ENCODE assay signal across 15 mouse cellular contexts in genomic region chr3:117728136-117728535, GRCm38 (mm10).
A peak's percentile ranks its signal among the peaks of the same experiment; 100 is the strongest.
DNase-seq lines count a peak whose midpoint lies in the region; ATAC-seq and TF ChIP-seq lines count a peak whose summit lies in the region.
"Had no signal": no experiment of that assay in that cellular context is flagged by ENCODE, and none has a peak within 500 bp of the region (broad histone marks: within the 10 kb centered on the region; RNA-seq: fewer than 3 reads in every experiment).

No protein-coding gene starts in this region.

- 60% methylated on average over 1 of the region's 1 CpGs for WGBS in hindbrain, postnatal 0 days
- 36% methylated on average over 1 of the region's 1 CpGs for WGBS in hindbrain, embryonic 13.5 days

- H3K4me2 ChIP-seq in hindbrain, postnatal 0 days (ENCODE audit: low read depth, low read length) = no peak overlapping the region
- no peak overlapping the region for H3K4me2 ChIP-seq in hindbrain, embryonic 13.5 days
- H3K4me2 ChIP-seq: heart, embryonic 11.5 days; hindbrain, embryonic 12.5 days; liver, embryonic 13.5 days had no signal

- no peaks in the 10 kb centered on the region for H3K9me3 ChIP-seq in hindbrain, postnatal 0 days (ENCODE audit: low read length)
- no peaks in the 10 kb centered on the region for H3K9me3 ChIP-seq in hindbrain, embryonic 13.5 days
- H3K9me3 ChIP-seq: hindbrain, embryonic 12.5 days; liver, embryonic 13.5 days had no signal

- peak; percentile 27 for DNase-seq in hindbrain, postnatal 0 days (ENCODE audit: low spot score)
- DNase-seq in 3134 (ENCODE audit: extremely low read depth, insufficient read length, low spot score) = peak; percentile 5
- DNase-seq in A20 (ENCODE audit: low read depth, low spot score) = peak; percentile 20
- DNase-seq in WW6 (ENCODE audit: low read depth, low spot score) = peak; percentile 16
- no peak for DNase-seq in gastrocnemius, adult 8-10 months (ENCODE audit: low spot score in 2 of 2)
- no peak for DNase-seq in ovary, postnatal 36 days (ENCODE audit: low spot score)
- no peak for DNase-seq in urinary bladder, adult 18-20 months (ENCODE audit: low spot score in 2 of 2)
- DNase-seq: adrenal gland, adult 2 months; cerebellum, postnatal 36 days; kidney, adult 8-10 months; liver, embryonic 13.5 days; lung, postnatal 4 days had no signal

- no peaks in the 10 kb centered on the region for H3K36me3 ChIP-seq in hindbrain, postnatal 0 days (ENCODE audit: insufficient read depth, low read length)
- H3K36me3 ChIP-seq in hindbrain, embryonic 13.5 days = no peaks in the 10 kb centered on the region
- H3K36me3 ChIP-seq: hindbrain, embryonic 12.5 days; liver, embryonic 13.5 days had no signal

- no peak overlapping the region for H3K4me3 ChIP-seq in hindbrain, postnatal 0 days (ENCODE audit: low read length)
- H3K4me3 ChIP-seq in hindbrain, embryonic 13.5 days = no peak overlapping the region
- H3K4me3 ChIP-seq: hindbrain, embryonic 12.5 days; liver, embryonic 13.5 days had no signal

- TF ChIP-seq CTCF in hindbrain, postnatal 0 days (IDR thresholded peaks at IDR 0.05; ENCODE audit: low read depth) = peak; percentile 47; the same call in 1 of the 2 replicates

- no peaks in the 10 kb centered on the region for H3K27me3 ChIP-seq in hindbrain, postnatal 0 days (ENCODE audit: insufficient read depth, low read length)
- no peaks in the 10 kb centered on the region for H3K27me3 ChIP-seq in hindbrain, embryonic 13.5 days
- H3K27me3 ChIP-seq: hindbrain, embryonic 12.5 days; liver, embryonic 13.5 days had no signal

- H3K9ac ChIP-seq in hindbrain, postnatal 0 days (replicated peaks; ENCODE audit: low read length) = no peak overlapping the region
- no peak overlapping the region for H3K9ac ChIP-seq in hindbrain, embryonic 13.5 days
- H3K9ac ChIP-seq: hindbrain, embryonic 12.5 days; liver, embryonic 13.5 days had no signal

- no peak overlapping the region for H3K27ac ChIP-seq in hindbrain, postnatal 0 days
- no peak overlapping the region for H3K27ac ChIP-seq in hindbrain, embryonic 13.5 days
- H3K27ac ChIP-seq: hindbrain, embryonic 12.5 days; liver, embryonic 13.5 days had no signal

- ATAC-seq in hindbrain, postnatal 0 days = no peak
- no peak for ATAC-seq in hindbrain, embryonic 13.5 days (ENCODE audit: low FRiP score)

- H3K4me1 ChIP-seq in hindbrain, postnatal 0 days (ENCODE audit: insufficient read depth, low read length) = no peaks in the 10 kb centered on the region
- 0 out of 2 replicates have a peak, but pooled peaks cover 7% of the 10 kb centered on the region for H3K4me1 ChIP-seq in hindbrain, embryonic 13.5 days (replicated peaks)
- H3K4me1 ChIP-seq: hindbrain, embryonic 12.5 days; liver, embryonic 13.5 days had no signal

Comparison
In these comparisons a context has a peak if more than half of its experiments do, and no peak if none do; other contexts are left out.
1. DNase-seq: peak in hindbrain, postnatal 0 days (single experiment), 3134 (single experiment), A20 (single experiment) and WW6 (single experiment); none in gastrocnemius, adult 8-10 months (0 of 2), ovary, postnatal 36 days (single experiment) and urinary bladder, adult 18-20 months (0 of 2).